Mouse (Mus musculus): ENCODE results near the gene Ppib. TPM values are rescaled to one million over a fixed set of nuclear protein-coding genes. Genes with fewer than 3 reads are reported as not detected.

The Ppib gene
- total and polyA plus RNA-seq, 3 experiments, result 268 to 550 (median 477) TPM

GRCm38 (mm10) chr9:66038581-66038980, 21.4 kb upstream of the Ppib start:
- H3K4me3 ChIP-seq (replicated peaks in 1 of 3; ENCODE audit: low read depth in 2 of 3, low read length in 2 of 3, poor library complexity in 1 of 3), result no peak overlapping the region
- no peak overlapping the region for H3K4me2 ChIP-seq (ENCODE audit: insufficient read depth, low read depth, poor library complexity, severe bottlenecking)
- no peak overlapping the region for H3K9ac ChIP-seq (ENCODE audit: insufficient read depth, low read depth)
- TF ChIP-seq ETS1 (conservative IDR thresholded peaks at IDR 0.05; ENCODE audit: low read depth, low read length) (no peak), TBP (conservative IDR thresholded peaks at IDR 0.05; ENCODE audit: low read depth, low read length) (no peak), CHD2 (IDR thresholded peaks at IDR 0.05; ENCODE audit: low read length) (no peak)
- no peaks in the 10 kb centered on the region for H3K79me2 ChIP-seq (replicated peaks; ENCODE audit: control insufficient read depth, extremely low read depth, insufficient read depth, poor library complexity, severe bottlenecking)
- no peaks in the 10 kb centered on the region for H3K27me3 ChIP-seq (replicated peaks)
- peaks cover 0 to 6% of the 10 kb centered on the region in 2 experiments; a peak in 1 of 4 replicates for H3K4me1 ChIP-seq (ENCODE audit: control insufficient read depth in 1 of 2, insufficient read depth in 2 of 2)
- in situ Hi-C loops (cut with MboI; ENCODE audit: low pct_ligation_motif_present, low pct_unique_long_range_greater_than_20kb, low sequenced_read_pairs) (no loop called here), dilution Hi-C loops (cut with MboI; ENCODE audit: extremely low pct_ligation_motif_present, extremely low pct_unique_long_range_greater_than_20kb, low sequenced_read_pairs) (no loop called here)
- no peak for DNase-seq (ENCODE audit: extremely low read depth)
- H3K36me3 ChIP-seq (replicated peaks in 1 of 2; ENCODE audit: control insufficient read depth in 1 of 2, insufficient read depth in 1 of 2, low read length in 1 of 2), result peaks cover 42 to 84% of the 10 kb centered on the region in 2 experiments
- H3K9me3 ChIP-seq (replicated peaks; ENCODE audit: low read length), result no peaks in the 10 kb centered on the region
- no peak overlapping the region for H3K27ac ChIP-seq (ENCODE audit: insufficient read depth, low read depth)

DNA sequence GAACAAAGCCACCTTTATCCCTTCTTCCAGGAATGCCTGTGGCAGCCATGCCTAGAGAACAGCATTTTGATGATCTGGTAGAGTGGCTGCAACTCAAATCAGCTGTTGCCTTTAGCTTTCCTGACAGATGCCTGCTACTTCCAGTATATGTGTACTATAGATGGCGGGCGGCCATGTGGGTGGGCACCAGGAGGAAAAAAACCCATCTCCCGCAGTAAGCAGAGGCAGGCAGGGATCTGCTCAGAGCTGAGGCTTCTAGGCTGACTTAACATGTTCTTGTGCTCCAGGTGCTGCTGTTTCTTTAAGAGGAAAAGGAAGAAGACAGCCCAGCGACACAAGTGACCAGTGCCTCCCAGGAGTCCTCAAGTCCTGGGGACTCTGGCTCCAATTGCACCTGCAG, 20.7 kb upstream of the Ppib start:
- in situ Hi-C loops (cut with MboI; ENCODE audit: low pct_ligation_motif_present, low pct_unique_long_range_greater_than_20kb, low sequenced_read_pairs), result no loop called here
- Histone ChIP-seq H3K79me2 (replicated peaks; ENCODE audit: control insufficient read depth, extremely low read depth, insufficient read depth, poor library complexity, severe bottlenecking) (no peaks in the 10 kb centered on the region), H3K9ac (ENCODE audit: insufficient read depth, low read depth) (no peak overlapping the region), H3K27ac (ENCODE audit: insufficient read depth, low read depth) (no peak overlapping the region), H3K9me3 (replicated peaks; ENCODE audit: low read length) (no peaks in the 10 kb centered on the region), H3K27me3 (replicated peaks) (no peaks in the 10 kb centered on the region), H3K4me1 (ENCODE audit: control insufficient read depth in 1 of 2, insufficient read depth in 2 of 2) (peaks cover 0 to 6% of the 10 kb centered on the region in 2 experiments; a peak in 1 of 4 replicates), H3K36me3 (replicated peaks in 1 of 2; ENCODE audit: control insufficient read depth in 1 of 2, insufficient read depth in 1 of 2, low read length in 1 of 2) (peaks cover 37 to 82% of the 10 kb centered on the region in 2 experiments), H3K4me3 (replicated peaks in 1 of 3; ENCODE audit: low read depth in 2 of 3, low read length in 2 of 3, poor library complexity in 1 of 3) (no peak overlapping the region), H3K4me2 (ENCODE audit: insufficient read depth, low read depth, poor library complexity, severe bottlenecking) (no peak overlapping the region)
- dilution Hi-C loops (cut with MboI; ENCODE audit: extremely low pct_ligation_motif_present, extremely low pct_unique_long_range_greater_than_20kb, low sequenced_read_pairs), result no loop called here
- TF ChIP-seq E2F4 (IDR thresholded peaks at IDR 0.05; ENCODE audit: insufficient replicate concordance, low read depth, low read length), result no peak
- no peak for TF ChIP-seq HCFC1 (IDR thresholded peaks at IDR 0.05; ENCODE audit: low read depth, low read length)
- TF ChIP-seq ETS1 (conservative IDR thresholded peaks at IDR 0.05; ENCODE audit: low read depth, low read length), result no peak
- no peak for TF ChIP-seq MAZ (IDR thresholded peaks at IDR 0.05; ENCODE audit: low read depth, low read length)
- no peak for TF ChIP-seq POLR2A (IDR thresholded peaks at IDR 0.05; ENCODE audit: low read depth, low read length)
- no peak for TF ChIP-seq SMC3 (IDR thresholded peaks at IDR 0.05; ENCODE audit: low read depth, low read length)
- no peak for TF ChIP-seq TCF12 (IDR thresholded peaks at IDR 0.05; ENCODE audit: low read depth, low read length)
- TF ChIP-seq RAD21 (IDR thresholded peaks at IDR 0.05; ENCODE audit: low read depth, low read length), result no peak
- TF ChIP-seq CTCF (conservative IDR thresholded peaks at IDR 0.05 in 1 of 2, IDR thresholded peaks at IDR 0.05 in 1 of 2; ENCODE audit: low read depth in 2 of 2, low read length in 2 of 2), result no peak
- TF ChIP-seq PAX5 (IDR thresholded peaks at IDR 0.05; ENCODE audit: low read length), result no peak
- TF ChIP-seq ZMIZ1 (IDR thresholded peaks at IDR 0.05; ENCODE audit: low read depth, low read length), result no peak
- no peak for TF ChIP-seq JUN (IDR thresholded peaks at IDR 0.05; ENCODE audit: insufficient read depth, low read depth, low read length)
- no peak for TF ChIP-seq MYC (IDR thresholded peaks at IDR 0.05; ENCODE audit: low read depth, low read length)
- no peak for TF ChIP-seq NELFE (IDR thresholded peaks at IDR 0.05; ENCODE audit: low read depth, low read length)
- TF ChIP-seq KAT2A (IDR thresholded peaks at IDR 0.05; ENCODE audit: insufficient replicate concordance, low read length), result no peak
- no peak for TF ChIP-seq MAFK (IDR thresholded peaks at IDR 0.05; ENCODE audit: insufficient replicate concordance, low read length)
- no peak for TF ChIP-seq ZNF384 (IDR thresholded peaks at IDR 0.05; ENCODE audit: low read depth, low read length)
- no peak for TF ChIP-seq BHLHE40 (IDR thresholded peaks at IDR 0.05; ENCODE audit: low read depth, low read length)
- TF ChIP-seq IRF4 (IDR thresholded peaks at IDR 0.05; ENCODE audit: low read depth, low read length), result no peak
- no peak for DNase-seq (ENCODE audit: extremely low read depth)
